Mouse (Mus musculus) liver, embryonic 11.5 days (tissue): ENCODE data around the gene Cyp26b1. TPM values are rescaled to one million over a fixed set of nuclear protein-coding genes. Genes with fewer than 3 reads are reported as not detected.
A peak's percentile ranks its signal among the peaks of the same experiment; 100 is the strongest.
"Not testable (repeated sequence)": the region's sequence is repeated elsewhere in the genome, so short reads cannot be mapped to it uniquely, and the experiment has no call there.

ENCODE experiments used
- ATAC-seq: fragments of 200-750 bp; cut with Nextera tagmentation; replicated peaks from 2 replicates; pipeline ENCODE4 v1.8.0; 2017; ENCODE audit warnings: moderate number of reproducible peaks, mild to moderate bottlenecking, moderate TSS enrichment, moderate library complexity; ENCODE audit not compliant: low FRiP score
- DNase-seq: peaks from one replicate; pipeline ENCODE4 v3.0.0-alpha.2; 2017; ENCODE audit warnings: low spot score
- H3K27ac ChIP-seq: fragments of 300-500 bp; sonication (generic); 2 replicates; pipeline ENCODE4 v1.5.1; 2014; ENCODE audit warnings: mild to moderate bottlenecking, low read depth, low read length, control low read depth
- H3K27me3 ChIP-seq: fragments of 300-500 bp; sonication (generic); replicated peaks from 2 replicates; pipeline ENCODE4 v1.6.1; 2014; ENCODE audit warnings: low read length, mixed read lengths; ENCODE audit not compliant: control insufficient read depth, insufficient read depth
- H3K36me3 ChIP-seq: fragments of 300-500 bp; sonication (generic); 2 replicates; pipeline ENCODE4 v1.6.1; 2014; ENCODE audit warnings: mild to moderate bottlenecking, low read length, moderate library complexity, mixed read lengths; ENCODE audit not compliant: control insufficient read depth, insufficient read depth
- H3K4me1 ChIP-seq: fragments of 300-500 bp; sonication (generic); replicated peaks from 2 replicates; pipeline ENCODE4 v1.6.1; 2014; ENCODE audit warnings: low read length, mixed read lengths; ENCODE audit not compliant: control insufficient read depth, insufficient read depth
- H3K4me2 ChIP-seq: fragments of 300-500 bp; sonication (generic); 2 replicates; pipeline ENCODE4 v1.6.1; 2014; ENCODE audit warnings: mild to moderate bottlenecking, control low read depth, moderate library complexity
- H3K4me3 ChIP-seq: fragments of 300-500 bp; sonication (generic); 2 replicates; pipeline ENCODE4 v1.5.1; 2014; ENCODE audit warnings: low read depth, low read length, control low read depth
- H3K9ac ChIP-seq: fragments of 300-500 bp; sonication (generic); 2 replicates; pipeline ENCODE4 v1.6.1; 2014; ENCODE audit warnings: low read depth, low read length, control low read depth
- H3K9me3 ChIP-seq: fragments of 300-500 bp; sonication (generic); 2 replicates; pipeline ENCODE4 v1.6.1; 2016; ENCODE audit warnings: low read length, inconsistent platforms, mixed read lengths; ENCODE audit not compliant: control insufficient read depth
- whole genome bisulfite sequencing: fragments of 180-500 bp; shearing (Covaris S2); extraction: QIAGEN DNeasy Blood & Tissue Kit; methylation state at CpG from one replicate; pipeline ENCODE4 v1.1.7; 2014; 5-methylcytosine and 5-hydroxymethylcytosine counted together
- polyA plus RNA-seq: library from polyadenylated mRNA; unstranded; fragments of >200 nt; fragmentation: Nextera tagmentation; extraction: Ambion mirVana; gene quantifications from 2 replicates; pipeline ENCODE4 v1.2.1, GENCODE M21; 2014

The Cyp26b1 gene
- polyA plus RNA-seq, 1 experiment from 2014 or later = 1.0 TPM

- no peak overlapping the region for H3K9ac ChIP-seq
- no peaks in the 10 kb centered on the region for H3K4me1 ChIP-seq
- DNase-seq = no peak
- H3K4me3 ChIP-seq = no peak overlapping the region
- no peak overlapping the region for H3K4me2 ChIP-seq
- no peaks in the 10 kb centered on the region for H3K36me3 ChIP-seq
- H3K27me3 ChIP-seq = no peaks in the 10 kb centered on the region
- no peaks in the 10 kb centered on the region for H3K9me3 ChIP-seq
- WGBS = 91% methylated on average over 1 of the region's 1 CpGs
- no peak for ATAC-seq
- no peak overlapping the region for H3K27ac ChIP-seq
Measured at GRCm38 (mm10) chr6:84617051-84617450, 23.3 kb upstream of the Cyp26b1 start.

DNA sequence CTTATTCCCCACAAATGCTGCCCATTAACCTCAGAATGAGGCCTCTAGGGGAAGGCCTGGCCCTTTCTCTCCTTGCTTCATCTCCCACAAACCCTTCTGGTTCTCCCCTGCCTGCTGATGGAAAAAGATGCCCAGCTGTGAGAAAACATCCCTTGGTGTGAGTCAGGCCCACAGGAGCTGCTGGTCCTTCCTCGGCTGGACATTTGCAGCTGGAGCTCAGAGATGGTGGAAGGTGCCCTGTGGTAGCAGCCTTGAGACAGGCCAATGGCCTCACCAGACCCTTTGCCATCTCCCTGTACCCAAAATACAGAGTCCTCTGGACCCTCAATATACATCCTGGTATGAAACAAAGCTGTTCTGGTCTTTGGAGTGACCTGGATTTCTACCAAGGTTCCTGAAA is 22.9 kb upstream of the Cyp26b1 start:
- Histone ChIP-seq H3K4me1 (no peaks in the 10 kb centered on the region), H3K36me3 (no peaks in the 10 kb centered on the region), H3K4me2 (no peak overlapping the region), H3K27ac (no peak overlapping the region), H3K27me3 (no peaks in the 10 kb centered on the region), H3K9ac (no peak overlapping the region), H3K4me3 (no peak overlapping the region), H3K9me3 (no peaks in the 10 kb centered on the region)
- DNase-seq = no peak
- WGBS = 84% methylated on average over 1 of the region's 1 CpGs
- no peak for ATAC-seq

GRCm38 (mm10) chr6:84613561-84613960 is 19.9 kb upstream of the Cyp26b1 start:
- H3K4me3 ChIP-seq = no peak overlapping the region
- H3K36me3 ChIP-seq = no peaks in the 10 kb centered on the region
- H3K4me1 ChIP-seq = no peaks in the 10 kb centered on the region
- no peak for DNase-seq
- no peak for ATAC-seq
- H3K9ac ChIP-seq = no peak overlapping the region
- WGBS = 78% methylated on average over 3 of the region's 3 CpGs
- H3K27me3 ChIP-seq = no peaks in the 10 kb centered on the region
- H3K27ac ChIP-seq = no peak overlapping the region
- H3K9me3 ChIP-seq = no peaks in the 10 kb centered on the region
- no peak overlapping the region for H3K4me2 ChIP-seq

GRCm38 (mm10) chr6:84601136-84601889 is 7.6 kb upstream of the Cyp26b1 start:
- H3K4me2 ChIP-seq = no peak overlapping the region
- no peak overlapping the region for H3K4me3 ChIP-seq
- H3K4me1 ChIP-seq = no peaks in the 10 kb centered on the region
- no peak for ATAC-seq
- H3K9ac ChIP-seq = no peak overlapping the region
- 29% methylated on average over 1 of the region's 1 CpGs for WGBS
- peak; percentile 16 for DNase-seq
- H3K36me3 ChIP-seq = no peaks in the 10 kb centered on the region
- H3K9me3 ChIP-seq = no peaks in the 10 kb centered on the region
- H3K27me3 ChIP-seq = peaks cover 2% of the 10 kb centered on the region; the same call in 1 of the 2 replicates
- no peak overlapping the region for H3K27ac ChIP-seq

DNA sequence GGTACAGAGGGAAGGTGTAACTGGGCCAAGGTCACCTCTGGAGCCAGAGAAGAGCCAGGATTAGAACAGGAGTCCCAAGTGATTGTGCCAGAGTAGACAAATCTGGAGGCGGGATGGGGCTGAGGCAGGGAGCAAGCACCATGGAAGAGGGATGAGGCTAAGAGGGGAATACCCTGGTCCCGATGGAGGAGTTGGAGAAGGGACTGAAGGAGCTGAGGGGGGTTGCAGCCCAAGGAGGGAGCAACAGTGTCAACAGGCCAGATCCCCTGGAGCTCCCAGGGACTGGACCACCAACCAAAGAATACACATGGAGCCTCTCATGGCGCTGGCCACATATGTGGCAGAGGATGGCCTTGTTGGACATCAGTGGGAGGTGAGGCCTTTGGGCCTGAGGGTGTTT is 5.6 kb upstream of the Cyp26b1 start:
- not testable (repeated sequence) for H3K4me2 ChIP-seq, H3K36me3 ChIP-seq, H3K27ac ChIP-seq, H3K27me3 ChIP-seq, ATAC-seq, H3K9ac ChIP-seq, H3K9me3 ChIP-seq, H3K4me1 ChIP-seq, H3K4me3 ChIP-seq
- 73% methylated on average over 3 of the region's 3 CpGs for WGBS
- DNase-seq = peak; percentile 7

GRCm38 (mm10) chr6:84598725-84599124 is 5.0 kb upstream of the Cyp26b1 start:
- peaks cover 2% of the 10 kb centered on the region for H3K27me3 ChIP-seq
- DNase-seq = no peak
- no peak overlapping the region for H3K4me3 ChIP-seq
- ATAC-seq = no peak
- no peak overlapping the region for H3K27ac ChIP-seq
- no peaks in the 10 kb centered on the region for H3K36me3 ChIP-seq
- no peak overlapping the region for H3K4me2 ChIP-seq
- no peaks in the 10 kb centered on the region for H3K9me3 ChIP-seq
- 72% methylated on average over 3 of the region's 3 CpGs for WGBS
- no peaks in the 10 kb centered on the region for H3K4me1 ChIP-seq
- no peak overlapping the region for H3K9ac ChIP-seq

- peaks cover 3% of the 10 kb centered on the region; the same call in 1 of the 2 replicates for H3K4me1 ChIP-seq
- H3K4me2 ChIP-seq = no peak overlapping the region
- H3K27me3 ChIP-seq = peaks cover 18% of the 10 kb centered on the region
Measured at GRCm38 (mm10) chr6:84594626-84595025, 918 bp upstream of the Cyp26b1 start.

GRCm38 (mm10) chr6:84590961-84591745 is 2.6 kb downstream of the Cyp26b1 start:
- no peak overlapping the region for H3K27ac ChIP-seq
- H3K36me3 ChIP-seq = no peaks in the 10 kb centered on the region
- DNase-seq (no peak), ATAC-seq (no peak)
- 54% methylated on average over 6 of the region's 6 CpGs for WGBS
- no peak overlapping the region for H3K9ac ChIP-seq
- H3K4me3 ChIP-seq = no peak overlapping the region
- H3K4me1 ChIP-seq = peaks cover 6% of the 10 kb centered on the region; the same call in 1 of the 2 replicates
- H3K4me2 ChIP-seq = no peak overlapping the region
- no peaks in the 10 kb centered on the region for H3K9me3 ChIP-seq
- H3K27me3 ChIP-seq = peaks cover 50% of the 10 kb centered on the region

More at GRCm38 (mm10) chr6:84594626-84595025, 918 bp upstream of the Cyp26b1 start:
- no peaks in the 10 kb centered on the region for H3K36me3 ChIP-seq
- no peak overlapping the region for H3K4me3 ChIP-seq
- 61% methylated on average over 3 of the region's 3 CpGs for WGBS
- DNase-seq (peak; percentile 25), ATAC-seq (no peak)
- H3K27ac ChIP-seq = no peak overlapping the region
- H3K9ac ChIP-seq = no peak overlapping the region
- H3K9me3 ChIP-seq = no peaks in the 10 kb centered on the region
